Mouse (Mus musculus) adrenal gland, adult 18-20 months (tissue): ENCODE results near the gene Plekhb2. TPM values are rescaled to one million over a fixed set of nuclear protein-coding genes. Genes with fewer than 3 reads are reported as not detected.

ENCODE experiments used
- DNase-seq, 2 experiments: peaks; one replicate each; pipeline ENCODE4 v3.0.0; 2021 to 2022; ENCODE audit warnings: low spot score in 2 of 2
- total RNA-seq, 2 experiments: library from RNA; stranded (reverse); gene quantifications; 1 replicate in 1 of 2; 2 replicates in 1 of 2; pipeline ENCODE4 v1.2.3; 2021

Plekhb2 gene
- total RNA-seq, 2 experiments from 2014 or later, result 162 to 200 TPM

DNA sequence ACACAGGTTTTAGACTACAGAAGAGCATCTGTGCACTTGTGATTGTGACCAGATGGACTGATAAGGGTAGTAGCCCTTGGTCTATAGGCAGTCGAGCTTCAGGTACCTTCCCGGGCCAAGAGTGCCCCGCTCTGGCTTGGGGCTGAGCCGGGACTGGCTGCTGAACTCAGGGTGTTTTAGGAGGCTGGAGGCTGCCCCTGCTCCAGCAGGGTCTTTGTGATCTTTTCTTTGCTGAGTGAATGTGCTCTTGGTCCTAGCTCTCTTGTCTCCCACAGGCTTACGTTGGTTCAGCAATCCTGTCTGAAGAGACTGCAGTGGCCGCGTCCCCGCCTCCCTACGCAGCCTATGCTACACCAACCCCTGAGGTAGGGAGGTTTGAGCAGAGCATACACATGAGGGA is 16.1 kb downstream of the Plekhb2 start:
- DNase-seq, result no peak

DNA sequence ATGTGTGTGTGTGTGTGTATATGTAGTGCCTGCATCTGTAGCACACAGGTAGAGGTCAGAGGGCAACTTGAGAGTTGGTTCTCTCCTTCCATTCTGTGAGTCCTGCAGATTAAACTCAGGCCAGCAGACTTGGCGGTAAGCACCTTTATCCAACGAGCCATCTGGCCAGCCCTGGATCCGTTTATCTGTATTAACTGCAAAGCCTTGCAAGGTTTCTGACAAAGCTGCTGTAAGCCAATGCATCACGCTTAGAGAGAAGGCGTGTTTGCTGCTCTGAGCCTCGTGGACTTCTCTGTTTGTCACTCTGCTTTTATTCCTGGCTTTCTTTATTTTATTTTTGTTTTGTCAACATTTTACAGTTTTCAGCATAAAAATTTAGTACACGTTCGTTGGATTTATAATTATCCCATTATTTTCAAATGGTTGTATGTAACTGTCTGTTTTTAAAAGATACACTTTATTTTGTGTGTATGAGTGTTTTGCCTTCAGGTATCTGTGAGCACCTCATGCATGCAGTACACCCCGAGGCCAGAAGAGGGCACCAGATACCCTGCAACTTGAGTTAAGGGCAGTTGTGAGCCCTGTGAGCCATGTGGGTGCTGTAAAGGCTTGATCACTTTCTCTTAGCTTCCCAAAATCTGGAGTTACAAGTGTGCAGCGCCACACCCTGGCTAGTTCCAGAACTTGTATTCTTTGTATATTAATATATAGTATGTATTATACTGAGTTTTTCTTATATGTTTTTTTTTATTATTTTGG is 17.2 kb downstream of the Plekhb2 start:
- DNase-seq, result peak; percentile 87 to 90

DNA sequence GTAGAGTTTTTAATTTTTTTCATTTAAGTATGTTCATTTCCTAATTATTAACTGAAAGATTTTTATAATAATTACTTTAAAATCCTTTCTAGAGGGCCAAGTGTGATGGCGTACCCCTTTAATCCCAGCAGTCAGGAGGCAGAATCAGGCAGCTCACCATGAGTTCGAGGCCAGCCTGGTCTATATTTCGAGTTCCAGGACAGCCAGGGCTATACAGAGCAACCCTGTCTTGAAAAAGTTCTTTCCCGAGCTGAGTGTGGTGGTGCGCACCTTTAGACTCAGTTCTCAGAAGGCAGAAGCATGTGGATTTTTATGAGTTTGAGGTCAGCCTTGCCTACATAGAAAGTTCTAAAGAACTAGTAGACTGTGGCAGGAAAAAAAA is 17.8 kb downstream of the Plekhb2 start:
- DNase-seq, result no peak

DNA sequence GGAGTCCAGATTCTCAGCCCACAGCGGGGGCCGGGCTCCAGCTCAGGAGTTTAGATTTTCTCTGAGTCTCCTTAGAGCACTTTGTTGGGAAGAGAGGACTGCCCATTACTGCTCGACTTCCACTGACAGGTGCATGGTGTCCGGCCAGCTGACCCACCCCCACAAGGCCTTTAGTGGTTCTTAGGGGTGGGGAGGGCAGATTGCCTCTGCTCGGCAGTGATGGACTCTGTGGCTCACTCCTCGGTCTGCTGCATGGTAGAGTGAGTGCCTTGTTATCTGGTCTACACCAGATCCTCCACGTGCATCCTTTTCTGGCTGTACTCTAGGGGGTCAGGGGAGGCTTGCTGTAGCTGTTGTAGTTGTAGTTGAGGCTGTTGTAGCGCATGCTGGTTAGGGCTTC is 18.6 kb downstream of the Plekhb2 start:
- DNase-seq, result no peak

DNA sequence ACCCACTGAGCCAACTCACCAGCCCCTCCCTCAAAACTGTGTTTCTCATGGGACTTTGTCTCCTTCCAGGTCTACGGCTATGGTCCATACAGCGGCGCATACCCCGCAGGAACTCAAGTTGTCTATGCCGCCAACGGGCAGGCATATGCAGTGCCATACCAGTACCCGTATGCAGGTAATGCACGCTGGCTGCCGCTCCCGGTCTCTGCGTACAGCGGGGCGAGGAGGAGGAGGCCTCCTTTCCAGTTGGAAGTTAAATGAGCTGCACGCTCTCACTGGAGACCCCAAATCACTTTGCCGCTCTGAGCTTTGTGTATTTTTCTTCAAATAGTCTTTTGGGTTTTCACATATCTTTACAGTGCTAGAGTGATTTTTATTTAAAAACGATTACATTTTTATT is 19.5 kb downstream of the Plekhb2 start:
- no peak for DNase-seq

DNA sequence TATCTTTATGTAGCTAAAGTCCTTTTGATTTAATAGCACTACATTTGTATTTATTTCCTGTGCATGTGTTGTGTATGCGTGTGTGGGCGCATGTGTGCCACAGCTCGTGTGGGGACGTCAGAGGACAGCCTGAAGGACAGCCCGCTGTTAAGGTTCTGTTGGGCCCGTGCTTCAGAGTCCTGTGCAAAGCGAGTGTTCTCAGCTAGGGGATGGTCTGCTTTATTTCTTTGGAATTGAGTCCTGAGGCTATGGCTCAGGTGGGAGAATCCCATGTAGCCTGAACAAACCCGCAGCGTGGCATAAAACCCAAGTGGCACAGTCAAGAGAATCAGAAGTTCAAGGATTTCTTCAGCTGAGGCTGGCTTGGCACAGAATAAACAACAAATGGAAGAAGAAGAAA is 21.4 kb downstream of the Plekhb2 start:
- DNase-seq, result no peak

DNA sequence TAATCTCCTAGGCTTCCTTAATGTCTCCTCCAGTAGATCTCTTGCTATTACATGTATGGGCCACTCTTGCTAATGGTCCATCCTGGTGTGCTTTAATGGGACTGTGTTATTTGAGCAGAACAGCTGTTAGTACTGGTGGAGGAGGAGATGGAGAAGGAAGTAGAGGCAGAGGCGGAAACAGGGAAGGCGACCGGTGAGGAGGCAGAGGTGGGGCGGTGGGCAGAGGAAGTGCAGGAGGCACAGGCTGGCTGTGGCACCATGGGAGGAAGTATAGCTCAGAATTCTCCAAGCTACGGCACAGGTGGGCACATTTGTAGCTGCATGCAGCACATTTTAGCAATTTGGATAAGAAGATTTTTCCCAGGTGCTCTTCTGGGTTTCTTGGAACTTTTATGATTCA is 23.8 kb downstream of the Plekhb2 start:
- DNase-seq, result no peak

DNA sequence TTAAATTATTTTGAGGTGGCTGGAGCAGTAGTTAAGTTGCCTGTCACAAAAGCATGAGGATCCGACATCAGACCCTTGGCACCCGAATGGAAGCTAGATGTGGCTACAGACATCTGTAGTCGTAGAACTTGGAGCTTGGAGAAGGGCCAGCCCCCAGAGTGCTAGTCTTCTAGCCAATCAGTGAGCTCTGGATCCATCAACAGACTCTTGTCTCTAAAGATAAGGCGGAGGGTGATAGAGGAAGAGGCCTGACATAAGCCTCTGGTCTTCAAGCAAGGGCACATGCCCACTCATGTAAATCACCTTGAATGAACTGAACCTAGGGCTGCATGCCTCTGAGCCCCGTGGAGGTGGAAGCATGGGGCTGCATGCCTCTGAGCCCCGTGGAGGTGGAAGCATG is 29.8 kb downstream of the Plekhb2 start:
- DNase-seq, result no peak

DNA sequence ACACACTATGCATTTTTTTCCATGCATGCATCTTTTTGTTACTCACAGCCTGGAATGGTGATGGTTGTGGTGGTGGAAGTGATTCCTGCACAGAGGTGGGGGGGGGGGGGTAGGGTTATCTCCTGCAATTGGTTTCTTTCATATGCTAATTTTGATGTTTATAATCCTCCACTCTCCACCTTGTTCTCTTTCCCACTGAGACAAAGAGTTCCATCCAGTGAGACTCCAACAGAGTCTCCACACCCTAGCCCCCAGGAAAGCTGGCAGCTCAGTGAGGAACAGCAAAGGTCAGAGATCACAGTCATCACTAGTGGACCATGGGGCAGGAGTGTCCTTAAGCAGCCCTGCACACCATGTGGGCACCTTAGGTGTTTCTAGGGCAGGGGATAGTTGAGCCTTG is 34.0 kb downstream of the Plekhb2 start:
- no peak for DNase-seq

DNA sequence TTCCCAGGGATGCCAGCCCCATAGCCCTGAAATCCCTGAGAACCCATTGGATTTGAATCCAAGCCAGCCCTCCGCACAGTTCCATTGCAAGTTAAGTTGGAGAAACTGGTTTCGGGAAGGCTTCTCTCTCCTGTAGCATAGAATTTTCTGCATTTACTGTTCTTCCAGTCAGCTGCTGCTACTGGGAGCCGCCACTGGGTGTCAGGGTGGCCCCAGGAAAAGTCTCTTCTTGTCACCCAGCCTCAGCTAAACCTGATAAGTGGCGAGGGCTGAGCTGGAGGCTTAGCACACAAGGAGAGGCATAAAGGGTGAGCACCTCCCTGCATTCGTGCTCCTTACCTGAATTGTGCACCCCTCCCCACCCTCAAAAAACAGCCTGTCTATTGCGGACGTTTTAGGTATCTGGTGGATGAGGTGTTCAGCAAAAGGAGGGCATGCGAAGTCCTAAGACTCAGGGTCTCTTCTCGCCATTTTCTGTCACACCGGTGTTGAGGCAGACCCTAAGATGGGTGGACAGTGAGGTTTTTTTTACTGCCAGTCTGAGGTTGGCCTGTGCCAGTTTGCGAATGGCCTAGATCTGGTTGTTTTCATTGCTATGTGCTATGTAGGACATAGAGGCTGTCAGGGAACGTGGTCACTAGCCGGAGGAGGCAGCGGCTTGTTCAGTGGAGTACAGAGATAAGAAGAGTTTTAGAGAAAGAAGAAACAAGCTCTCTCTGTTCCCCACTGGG is 41.9 kb downstream of the Plekhb2 start:
- DNase-seq, result no peak

DNA sequence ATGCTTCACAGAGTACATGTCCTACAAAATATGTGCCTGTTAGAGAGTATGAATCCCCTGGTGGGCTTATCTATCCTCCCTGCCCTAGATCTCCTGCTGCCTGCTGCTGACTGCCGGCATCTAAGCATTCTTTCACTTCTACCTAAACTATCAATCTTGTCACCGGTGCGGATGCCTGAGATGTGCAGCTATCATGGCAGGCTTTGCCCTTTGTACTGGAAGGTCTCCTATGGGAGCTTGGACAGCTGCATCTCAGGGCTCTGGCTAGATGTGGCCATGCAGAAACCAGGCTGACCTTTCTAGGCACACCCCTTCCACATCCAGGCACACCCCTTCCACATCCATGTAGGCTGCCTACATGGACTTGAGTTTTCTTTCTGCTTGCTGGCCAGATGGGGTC is 42.7 kb downstream of the Plekhb2 start:
- DNase-seq, result no peak

DNA sequence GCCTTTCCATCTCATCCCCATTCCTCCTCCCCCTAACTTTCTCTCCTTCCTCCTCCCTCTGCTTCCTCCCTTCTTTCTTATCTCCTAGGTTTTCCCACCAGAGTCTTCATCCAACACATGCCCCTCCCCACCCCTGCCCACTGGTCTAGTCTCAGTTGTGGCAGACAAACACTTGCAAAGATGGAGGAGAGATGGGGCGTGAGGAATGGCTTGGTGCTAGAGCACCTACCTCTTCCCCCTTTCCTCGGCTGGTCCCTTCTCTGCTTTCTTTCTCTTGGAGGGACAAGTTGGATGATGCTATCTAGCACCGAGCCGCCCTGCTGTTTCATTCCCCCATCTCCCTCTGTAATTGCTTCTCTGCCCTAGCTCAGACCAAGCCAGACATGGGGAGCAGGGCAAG is 43.6 kb downstream of the Plekhb2 start:
- DNase-seq, result no peak

DNA sequence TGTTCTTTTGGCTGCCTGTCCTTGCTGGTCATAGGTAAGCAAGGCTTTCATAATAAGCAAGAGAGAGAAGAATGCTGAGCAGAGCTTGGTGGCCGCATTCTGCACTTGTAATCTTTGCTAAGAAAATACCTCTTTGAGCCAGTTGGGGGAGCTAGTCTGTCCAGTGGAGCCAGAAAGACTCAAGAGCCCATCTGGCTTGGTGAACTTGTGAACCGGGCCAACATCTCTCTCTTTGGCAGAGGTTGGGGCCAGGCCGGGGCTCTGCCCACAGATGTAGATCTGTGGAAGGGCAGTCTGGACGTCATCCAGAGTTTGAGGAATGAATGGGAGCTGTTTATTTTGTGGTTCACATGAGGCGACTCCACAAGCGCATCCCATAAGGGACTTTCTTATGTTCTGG is 44.1 kb downstream of the Plekhb2 start:
- DNase-seq, result no peak

DNA sequence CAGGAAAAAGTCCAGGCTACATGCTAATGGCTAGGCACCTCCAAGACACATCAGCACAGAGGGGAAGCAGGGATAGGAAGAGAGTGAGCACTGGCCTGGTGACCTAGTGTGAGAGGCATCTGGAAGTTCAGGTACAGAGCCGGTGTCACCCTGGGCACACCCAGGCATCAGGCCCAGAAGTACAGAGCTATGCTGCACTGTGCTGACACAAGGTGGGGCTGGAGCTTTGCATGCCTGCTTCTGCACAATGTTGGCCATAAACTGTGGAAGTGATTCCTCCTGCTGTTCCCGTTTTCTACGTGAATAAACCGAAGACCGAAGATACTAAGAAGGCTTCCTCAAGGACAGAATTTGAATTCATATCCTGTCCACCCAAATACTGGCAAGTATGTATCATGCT is 46.3 kb downstream of the Plekhb2 start:
- DNase-seq, result no peak

DNA sequence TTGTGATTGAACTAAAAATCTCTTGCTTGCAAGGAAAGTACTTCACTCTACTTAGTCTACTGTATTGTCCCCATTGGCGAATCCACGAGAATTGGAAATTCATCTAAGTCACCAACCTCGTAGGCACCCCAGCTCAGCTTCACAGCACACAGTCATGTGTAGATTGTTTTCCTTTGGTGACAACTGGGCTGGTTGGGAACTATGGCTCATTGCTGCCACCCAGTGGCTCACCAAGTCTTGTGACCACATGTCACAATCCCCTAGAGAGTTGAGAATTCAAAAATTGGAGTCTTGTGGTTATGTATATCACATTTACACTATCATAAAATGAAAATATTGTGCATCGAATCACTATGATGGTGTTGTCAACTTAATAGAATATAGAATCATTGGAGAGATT is 47.1 kb downstream of the Plekhb2 start:
- peak; percentile 47 to 64 for DNase-seq

DNA sequence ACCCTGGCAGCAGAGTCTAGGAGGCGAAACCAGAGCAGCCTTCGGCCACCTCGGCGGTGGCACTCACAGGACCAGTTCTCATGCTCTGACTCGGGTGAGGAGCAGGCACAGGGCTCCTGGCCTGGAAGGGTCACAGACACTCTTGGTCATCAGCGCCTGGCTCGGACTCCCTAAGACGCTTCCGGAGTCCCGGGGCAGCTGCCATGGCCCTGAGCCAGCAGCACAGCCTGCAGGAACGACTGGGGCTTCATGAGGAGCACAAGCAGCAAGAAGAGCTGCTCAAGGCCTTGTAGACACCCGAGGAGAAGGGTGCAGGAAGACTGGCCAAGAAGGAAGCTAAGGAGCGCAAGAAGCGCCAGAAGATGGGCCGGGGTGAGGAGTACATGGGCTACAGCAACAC is 78.9 kb downstream of the Plekhb2 start:
- no peak for DNase-seq

Other genes starting within 250 kb of the Plekhb2 start
- 100 to 1,000 TPM; 122 to 152 TPM for gene Fam168b, start 6.9 kb upstream of the Plekhb2 start, total RNA-seq